ENCODE assay signal across 9 mouse cellular contexts in genomic region chr3:51170225-51170852, GRCm38 (mm10). TPM values are rescaled to one million over a fixed set of nuclear protein-coding genes. Genes with fewer than 3 reads are reported as not detected.
DNase-seq lines count a peak whose midpoint lies in the region; ATAC-seq and TF ChIP-seq lines count a peak whose summit lies in the region.
"Had no signal": no experiment of that assay in that cellular context is flagged by ENCODE, and none has a peak within 500 bp of the region (broad histone marks: within the 10 kb centered on the region; RNA-seq: fewer than 3 reads in every experiment).

No protein-coding gene starts in this region.

- WGBS in forebrain, embryonic 12.5 days = 31% methylated on average over 19 of the region's 19 CpGs
- 31% methylated on average over 19 of the region's 19 CpGs for WGBS in hindbrain, embryonic 10.5 days

- no peaks in the 10 kb centered on the region for H3K36me3 ChIP-seq in ES-E14 (ENCODE audit: control insufficient read depth, insufficient read depth, low read length, poor library complexity, severe bottlenecking)
- H3K36me3 ChIP-seq in forebrain, embryonic 12.5 days (replicated peaks) = no peaks in the 10 kb centered on the region
- no peaks in the 10 kb centered on the region for H3K36me3 ChIP-seq in hindbrain, embryonic 10.5 days
- H3K36me3 ChIP-seq: limb, embryonic 15.5 days had no signal

- DNase-seq in ES-E14 (ENCODE audit: low read depth, low spot score) = peak; percentile 65
- DNase-seq in c-Kit-positive CD71-negative TER-119-negative erythroid progenitor cells, embryonic 14.5 days (ENCODE audit: low read depth) = peak; percentile 58
- DNase-seq in hindbrain, embryonic 10.5 days (ENCODE audit: low spot score) = peak; percentile 83
- peak; percentile 81 to 90 for DNase-seq in layer of hippocampus, adult 8-10 months (ENCODE audit: low spot score in 2 of 2)
- DNase-seq in lung, postnatal 14 days = peak; percentile 84
- DNase-seq in retina, postnatal 1 day = peak; percentile 82
- peak; percentile 80 for DNase-seq in thymus, postnatal 25 days

- H3K4me3 ChIP-seq in ES-E14 (ENCODE audit: insufficient read depth in 1 of 2, low read depth in 1 of 2, low read length in 2 of 2, poor library complexity in 1 of 2, severe bottlenecking in 1 of 2) = peak overlapping the region in 1 of 2 experiments; percentile 29; a peak in 1 of 4 replicates
- no peak overlapping the region for H3K4me3 ChIP-seq in forebrain, embryonic 12.5 days (replicated peaks)
- no peak overlapping the region for H3K4me3 ChIP-seq in hindbrain, embryonic 10.5 days
- H3K4me3 ChIP-seq: limb, embryonic 15.5 days had no signal

- in situ Hi-C loops in ES-E14 (cut with MboI; ENCODE audit: low sequenced_read_pairs in 2 of 2, unreplicated experiment in 2 of 2) = loop anchor here in 1 of 2 experiments (10.0 kb wide), 1 partner anchor 256 kb away; no protein-coding TSS in a partner anchor

- no peak overlapping the region for H3K27ac ChIP-seq in ES-E14 (ENCODE audit: insufficient read depth, low read depth, low read length, poor library complexity, severe bottlenecking)
- no peak overlapping the region for H3K27ac ChIP-seq in forebrain, embryonic 12.5 days
- no peak overlapping the region for H3K27ac ChIP-seq in hindbrain, embryonic 10.5 days
- H3K27ac ChIP-seq: limb, embryonic 15.5 days had no signal

- no peaks in the 10 kb centered on the region for H3K4me1 ChIP-seq in ES-E14 (ENCODE audit: control insufficient read depth in 2 of 2, insufficient read depth in 2 of 2, low read length in 2 of 2, poor library complexity in 1 of 2)
- H3K4me1 ChIP-seq in forebrain, embryonic 12.5 days = 0 out of 2 replicates have a peak, but pooled peaks cover 3% of the 10 kb centered on the region
- peaks cover 8% of the 10 kb centered on the region; the same call in 1 of the 2 replicates for H3K4me1 ChIP-seq in hindbrain, embryonic 10.5 days (replicated peaks)
- H3K4me1 ChIP-seq: limb, embryonic 15.5 days had no signal

- ATAC-seq in forebrain, embryonic 12.5 days (ENCODE audit: low FRiP score) = peak; percentile 89

- H3K9me3 ChIP-seq in ES-E14 (ENCODE audit: control insufficient read depth, insufficient read depth, low read depth, low read length) = no peaks in the 10 kb centered on the region
- no peaks in the 10 kb centered on the region for H3K9me3 ChIP-seq in forebrain, embryonic 12.5 days
- no peaks in the 10 kb centered on the region for H3K9me3 ChIP-seq in hindbrain, embryonic 10.5 days
- H3K9me3 ChIP-seq: limb, embryonic 15.5 days had no signal

- H3K9ac ChIP-seq in ES-E14 (ENCODE audit: insufficient read depth, low read depth, low read length, poor library complexity, severe bottlenecking) = no peak overlapping the region
- H3K9ac ChIP-seq in forebrain, embryonic 12.5 days = no peak overlapping the region
- H3K9ac ChIP-seq: limb, embryonic 15.5 days had no signal

- H3K4me2 ChIP-seq in forebrain, embryonic 12.5 days = no peak overlapping the region
- H3K4me2 ChIP-seq: limb, embryonic 15.5 days had no signal

- no peaks in the 10 kb centered on the region for H3K27me3 ChIP-seq in forebrain, embryonic 12.5 days
- H3K27me3 ChIP-seq in hindbrain, embryonic 10.5 days (ENCODE audit: insufficient read depth, poor library complexity, severe bottlenecking) = no peaks in the 10 kb centered on the region
- H3K27me3 ChIP-seq: limb, embryonic 15.5 days had no signal

TF ChIP-seq in ES-E14, 5 proteins besides CTCF, POLR2A, EP300 and RAD21:
- TF ChIP-seq HCFC1 (IDR thresholded peaks at IDR 0.05; ENCODE audit: borderline replicate concordance, insufficient read depth, low read length) (no peak), ZC3H11A (IDR thresholded peaks at IDR 0.05; ENCODE audit: borderline replicate concordance, low read depth, low read length) (peak; percentile 75; the same call in 1 of the 2 replicates), ZNF384 (IDR thresholded peaks at IDR 0.05; ENCODE audit: low read depth, low read length) (0 out of 2 replicates have a peak, but pooled peaks have one; percentile 28), CHD2 (IDR thresholded peaks at IDR 0.05; ENCODE audit: low read depth, low read length) (no peak), MAFK (IDR thresholded peaks at IDR 0.05; ENCODE audit: insufficient read depth, low read depth, low read length) (no peak)
TF ChIP-seq in ES-E14: peak in this region for 2.

RNA-seq across cellular contexts. Expression of gene Noct, which starts 53.9 kb away (rescaled TPM):
- 39.3 and 53.4 TPM in 2 replicates for total RNA-seq in ES-E14 (2012; rRNA removed)
- polyA plus RNA-seq in forebrain, embryonic 12.5 days (2016; fragmentation: Nextera tagmentation; extraction: Ambion mirVana) = 14.9 and 16.4 TPM in 2 replicates
- polyA plus RNA-seq in hindbrain, embryonic 10.5 days (2016; fragmentation: Nextera tagmentation; extraction: Ambion mirVana) = 11.5 and 12.5 TPM in 2 replicates
- 10 to 100 TPM; 51.9 to 55.4 (median 52.9) TPM for total RNA-seq in layer of hippocampus, adult 8-10 months (2022)
